Mouse (Mus musculus): ENCODE results near the gene Otud5.

- TF ChIP-seq CTCF (IDR thresholded peaks at IDR 0.05; ENCODE audit: low read depth, low read length) (no peak), POLR2AphosphoS5 (IDR thresholded peaks at IDR 0.05; ENCODE audit: insufficient replicate concordance, low read depth, low read length) (no peak), GATA1 (IDR thresholded peaks at IDR 0.05; ENCODE audit: borderline replicate concordance, low read length) (no peak), TAL1 (conservative IDR thresholded peaks at IDR 0.05; ENCODE audit: low read depth, low read length) (no peak), GATA2 (IDR thresholded peaks at IDR 0.05; ENCODE audit: borderline replicate concordance, low read depth, low read length) (no peak)
Measured at GRCm38 (mm10) chrX:7859191-7859753, 18.1 kb downstream of the Otud5 start.
